Mouse (Mus musculus): ENCODE results near the gene Maml2. TPM values are rescaled to one million over a fixed set of nuclear protein-coding genes. Genes with fewer than 3 reads are reported as not detected.

Gene Maml2
- total RNA-seq, 1 experiment, result 1.9 TPM

DNA sequence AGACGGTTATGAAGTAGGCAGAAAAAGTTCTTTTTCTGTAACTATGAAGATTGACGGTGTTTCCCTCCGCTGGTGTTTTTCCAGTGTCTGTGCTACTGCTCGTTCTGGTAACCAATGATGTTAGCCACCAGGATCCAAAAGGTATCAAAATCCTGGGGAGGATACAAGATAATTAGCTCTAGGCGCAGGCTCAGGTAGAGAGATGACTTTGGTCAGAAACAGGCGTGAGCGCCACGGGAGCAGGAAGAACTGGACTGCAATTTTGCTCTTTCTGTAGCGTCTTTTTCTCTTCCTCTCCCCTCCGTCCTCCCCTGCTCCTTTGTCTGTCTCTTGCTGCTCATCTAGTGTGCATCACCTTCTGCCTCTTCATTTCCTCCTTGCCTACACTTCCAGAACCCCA, 169.1 kb downstream of the Maml2 start:
- Histone ChIP-seq H3K36me3 (ENCODE audit: control insufficient read depth, insufficient read depth, low read length, poor library complexity, severe bottlenecking) (no peaks in the 10 kb centered on the region), H3K4me3 (ENCODE audit: insufficient read depth in 1 of 2, low read depth in 1 of 2, low read length in 2 of 2, poor library complexity in 1 of 2, severe bottlenecking in 1 of 2) (no peak overlapping the region), H3K9me3 (ENCODE audit: control insufficient read depth, insufficient read depth, low read depth, low read length) (no peaks in the 10 kb centered on the region), H3K27ac (ENCODE audit: insufficient read depth, low read depth, low read length, poor library complexity, severe bottlenecking) (no peak overlapping the region), H3K4me1 (ENCODE audit: control insufficient read depth in 2 of 2, insufficient read depth in 2 of 2, low read length in 2 of 2, poor library complexity in 1 of 2) (no peaks in the 10 kb centered on the region; a peak in 1 of 4 replicates), H3K9ac (ENCODE audit: insufficient read depth, low read depth, low read length, poor library complexity, severe bottlenecking) (no peak overlapping the region)
- TF ChIP-seq ZC3H11A (IDR thresholded peaks at IDR 0.05; ENCODE audit: borderline replicate concordance, low read depth, low read length), result no peak
- no peak for TF ChIP-seq CHD2 (IDR thresholded peaks at IDR 0.05; ENCODE audit: low read depth, low read length)
- no peak for TF ChIP-seq ZNF384 (IDR thresholded peaks at IDR 0.05; ENCODE audit: low read depth, low read length)
- TF ChIP-seq MAFK (IDR thresholded peaks at IDR 0.05; ENCODE audit: insufficient read depth, low read depth, low read length), result no peak
- no peak for TF ChIP-seq HCFC1 (IDR thresholded peaks at IDR 0.05; ENCODE audit: borderline replicate concordance, insufficient read depth, low read length)
- in situ Hi-C loops (cut with MboI; ENCODE audit: low sequenced_read_pairs in 2 of 2, unreplicated experiment in 2 of 2), result no loop called here
- no peak for DNase-seq (ENCODE audit: low read depth, low spot score)

DNA sequence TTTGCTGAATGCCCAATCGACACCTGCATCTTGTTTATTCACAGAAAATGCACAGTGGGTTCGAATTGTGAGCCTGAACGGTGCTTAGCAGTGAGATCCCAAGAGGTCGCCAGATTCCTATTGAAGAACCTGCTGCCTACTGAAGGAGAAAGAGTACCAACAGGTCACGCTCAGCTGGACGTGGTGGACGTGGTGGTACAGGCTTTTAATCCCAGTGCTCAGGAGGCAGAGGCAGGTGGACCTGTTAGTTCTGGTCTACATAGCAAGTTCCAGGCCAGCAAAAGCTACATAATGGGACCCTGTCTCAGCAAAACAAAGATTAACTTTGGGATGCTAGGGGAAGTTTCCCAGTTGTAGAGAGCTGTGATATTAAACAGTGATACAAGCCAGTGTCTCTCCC, 170.0 kb downstream of the Maml2 start:
- Histone ChIP-seq H3K9me3 (ENCODE audit: control insufficient read depth, insufficient read depth, low read depth, low read length) (no peaks in the 10 kb centered on the region), H3K27ac (ENCODE audit: insufficient read depth, low read depth, low read length, poor library complexity, severe bottlenecking) (no peak overlapping the region), H3K36me3 (ENCODE audit: control insufficient read depth, insufficient read depth, low read length, poor library complexity, severe bottlenecking) (no peaks in the 10 kb centered on the region), H3K9ac (ENCODE audit: insufficient read depth, low read depth, low read length, poor library complexity, severe bottlenecking) (no peak overlapping the region), H3K4me3 (ENCODE audit: insufficient read depth in 1 of 2, low read depth in 1 of 2, low read length in 2 of 2, poor library complexity in 1 of 2, severe bottlenecking in 1 of 2) (no peak overlapping the region), H3K4me1 (ENCODE audit: control insufficient read depth in 2 of 2, insufficient read depth in 2 of 2, low read length in 2 of 2, poor library complexity in 1 of 2) (no peaks in the 10 kb centered on the region; a peak in 1 of 4 replicates)
- TF ChIP-seq MAFK (IDR thresholded peaks at IDR 0.05; ENCODE audit: insufficient read depth, low read depth, low read length), result no peak
- no peak for TF ChIP-seq HCFC1 (IDR thresholded peaks at IDR 0.05; ENCODE audit: borderline replicate concordance, insufficient read depth, low read length)
- no peak for TF ChIP-seq ZC3H11A (IDR thresholded peaks at IDR 0.05; ENCODE audit: borderline replicate concordance, low read depth, low read length)
- TF ChIP-seq ZNF384 (IDR thresholded peaks at IDR 0.05; ENCODE audit: low read depth, low read length), result no peak
- no peak for TF ChIP-seq CHD2 (IDR thresholded peaks at IDR 0.05; ENCODE audit: low read depth, low read length)
- DNase-seq (ENCODE audit: low read depth, low spot score), result no peak
- in situ Hi-C loops (cut with MboI; ENCODE audit: low sequenced_read_pairs in 2 of 2, unreplicated experiment in 2 of 2), result no loop called here

DNA sequence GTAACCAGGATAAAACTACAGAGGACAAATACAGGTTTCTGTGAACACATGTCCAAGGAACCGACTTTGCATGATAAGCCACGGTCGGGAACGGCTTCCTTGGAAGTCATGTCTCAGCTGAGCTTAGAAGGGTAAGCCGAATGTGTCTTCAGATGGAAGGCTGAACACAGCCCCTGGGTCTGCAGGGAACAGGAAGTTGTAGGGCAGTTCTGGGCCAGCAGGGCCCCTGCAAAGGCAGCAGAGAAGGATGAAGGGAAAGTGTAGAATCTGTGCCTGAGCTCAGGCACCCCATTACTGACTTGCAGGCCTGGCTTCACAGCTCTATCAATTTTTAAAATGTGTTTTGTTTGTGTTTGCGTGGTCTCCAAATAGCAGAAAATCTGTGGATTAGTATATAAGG, 171.0 kb downstream of the Maml2 start:
- in situ Hi-C loops (cut with MboI; ENCODE audit: low sequenced_read_pairs in 2 of 2, unreplicated experiment in 2 of 2), result no loop called here
- H3K4me1 ChIP-seq (ENCODE audit: control insufficient read depth in 2 of 2, insufficient read depth in 2 of 2, low read length in 2 of 2, poor library complexity in 1 of 2), result no peaks in the 10 kb centered on the region; a peak in 1 of 4 replicates
- H3K27ac ChIP-seq (ENCODE audit: insufficient read depth, low read depth, low read length, poor library complexity, severe bottlenecking), result no peak overlapping the region
- H3K4me3 ChIP-seq (ENCODE audit: insufficient read depth in 1 of 2, low read depth in 1 of 2, low read length in 2 of 2, poor library complexity in 1 of 2, severe bottlenecking in 1 of 2), result no peak overlapping the region
- H3K9ac ChIP-seq (ENCODE audit: insufficient read depth, low read depth, low read length, poor library complexity, severe bottlenecking), result no peak overlapping the region
- no peak for DNase-seq (ENCODE audit: low read depth, low spot score)
- H3K36me3 ChIP-seq (ENCODE audit: control insufficient read depth, insufficient read depth, low read length, poor library complexity, severe bottlenecking), result no peaks in the 10 kb centered on the region
- TF ChIP-seq ZNF384 (IDR thresholded peaks at IDR 0.05; ENCODE audit: low read depth, low read length) (no peak), CHD2 (IDR thresholded peaks at IDR 0.05; ENCODE audit: low read depth, low read length) (no peak)
- H3K9me3 ChIP-seq (ENCODE audit: control insufficient read depth, insufficient read depth, low read depth, low read length), result no peaks in the 10 kb centered on the region

DNA sequence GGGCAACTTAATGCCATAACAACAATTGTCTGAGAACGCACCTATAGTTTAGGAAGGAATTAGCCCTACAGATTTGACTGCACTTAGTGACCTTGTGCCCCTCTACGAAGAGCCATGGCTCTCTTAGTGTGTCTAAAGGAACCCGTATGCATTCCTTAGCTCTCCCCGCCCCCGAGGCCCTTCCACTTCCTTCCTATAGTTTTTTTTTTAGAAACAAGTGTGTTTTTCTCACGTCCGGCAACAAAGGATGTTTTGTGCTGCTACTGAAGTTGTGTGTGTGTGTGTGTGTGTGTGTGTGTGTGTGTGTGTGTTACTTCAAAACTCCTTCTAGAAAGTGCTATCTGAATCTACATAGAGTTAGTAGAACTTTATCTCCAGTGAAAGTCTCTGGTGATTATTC, 172.3 kb downstream of the Maml2 start:
- in situ Hi-C loops (cut with MboI; ENCODE audit: low sequenced_read_pairs in 2 of 2, unreplicated experiment in 2 of 2), result no loop called here
- H3K9ac ChIP-seq (ENCODE audit: insufficient read depth, low read depth, low read length, poor library complexity, severe bottlenecking), result no peak overlapping the region
- H3K9me3 ChIP-seq (ENCODE audit: control insufficient read depth, insufficient read depth, low read depth, low read length), result no peaks in the 10 kb centered on the region
- no peaks in the 10 kb centered on the region for H3K36me3 ChIP-seq (ENCODE audit: control insufficient read depth, insufficient read depth, low read length, poor library complexity, severe bottlenecking)
- no peak for DNase-seq (ENCODE audit: low read depth, low spot score)
- H3K4me1 ChIP-seq (ENCODE audit: control insufficient read depth in 2 of 2, insufficient read depth in 2 of 2, low read length in 2 of 2, poor library complexity in 1 of 2), result no peaks in the 10 kb centered on the region; a peak in 1 of 4 replicates
- no peak for TF ChIP-seq ZNF384 (IDR thresholded peaks at IDR 0.05; ENCODE audit: low read depth, low read length)
- TF ChIP-seq MAFK (IDR thresholded peaks at IDR 0.05; ENCODE audit: insufficient read depth, low read depth, low read length), result no peak
- TF ChIP-seq ZC3H11A (IDR thresholded peaks at IDR 0.05; ENCODE audit: borderline replicate concordance, low read depth, low read length), result no peak
- TF ChIP-seq CHD2 (IDR thresholded peaks at IDR 0.05; ENCODE audit: low read depth, low read length), result no peak
- no peak for TF ChIP-seq HCFC1 (IDR thresholded peaks at IDR 0.05; ENCODE audit: borderline replicate concordance, insufficient read depth, low read length)
- H3K4me3 ChIP-seq (ENCODE audit: insufficient read depth in 1 of 2, low read depth in 1 of 2, low read length in 2 of 2, poor library complexity in 1 of 2, severe bottlenecking in 1 of 2), result no peak overlapping the region
- H3K27ac ChIP-seq (ENCODE audit: insufficient read depth, low read depth, low read length, poor library complexity, severe bottlenecking), result no peak overlapping the region

DNA sequence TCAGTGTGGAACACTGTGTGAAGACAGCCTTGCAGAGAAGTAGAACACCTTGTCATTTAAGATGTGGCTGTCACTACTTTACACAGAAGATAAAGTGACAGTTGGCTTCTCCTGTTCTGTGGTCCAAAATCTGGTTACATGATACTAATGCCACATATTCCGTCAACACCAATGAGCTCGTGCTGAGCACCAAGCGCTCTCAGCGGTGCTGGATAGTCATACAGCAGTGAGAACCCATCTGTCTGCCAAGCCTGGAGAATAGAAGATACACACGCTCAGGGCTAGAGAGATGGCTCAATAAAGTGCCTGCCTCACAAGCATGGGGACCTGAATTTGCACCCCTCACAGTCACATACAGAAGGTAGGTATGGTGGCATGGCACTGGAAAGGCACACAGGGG, 177.2 kb downstream of the Maml2 start:
- no peak overlapping the region for H3K27ac ChIP-seq (ENCODE audit: insufficient read depth, low read depth, low read length, poor library complexity, severe bottlenecking)
- no peak for TF ChIP-seq HCFC1 (IDR thresholded peaks at IDR 0.05; ENCODE audit: borderline replicate concordance, insufficient read depth, low read length)
- TF ChIP-seq MAFK (IDR thresholded peaks at IDR 0.05; ENCODE audit: insufficient read depth, low read depth, low read length), result no peak
- no peak for TF ChIP-seq ZC3H11A (IDR thresholded peaks at IDR 0.05; ENCODE audit: borderline replicate concordance, low read depth, low read length)
- no peak for TF ChIP-seq ZNF384 (IDR thresholded peaks at IDR 0.05; ENCODE audit: low read depth, low read length)
- TF ChIP-seq CHD2 (IDR thresholded peaks at IDR 0.05; ENCODE audit: low read depth, low read length), result no peak
- no peaks in the 10 kb centered on the region for H3K36me3 ChIP-seq (ENCODE audit: control insufficient read depth, insufficient read depth, low read length, poor library complexity, severe bottlenecking)
- in situ Hi-C loops (cut with MboI; ENCODE audit: low sequenced_read_pairs in 2 of 2, unreplicated experiment in 2 of 2), result no loop called here
- DNase-seq (ENCODE audit: low read depth, low spot score), result no peak
- no peak overlapping the region for H3K9ac ChIP-seq (ENCODE audit: insufficient read depth, low read depth, low read length, poor library complexity, severe bottlenecking)
- H3K4me3 ChIP-seq (ENCODE audit: insufficient read depth in 1 of 2, low read depth in 1 of 2, low read length in 2 of 2, poor library complexity in 1 of 2, severe bottlenecking in 1 of 2), result no peak overlapping the region
- no peaks in the 10 kb centered on the region for H3K4me1 ChIP-seq (ENCODE audit: control insufficient read depth in 2 of 2, insufficient read depth in 2 of 2, low read length in 2 of 2, poor library complexity in 1 of 2)
- H3K9me3 ChIP-seq (ENCODE audit: control insufficient read depth, insufficient read depth, low read depth, low read length), result no peaks in the 10 kb centered on the region
